Mouse (Mus musculus) c-Kit-positive CD71-positive TER-119-negative erythroid progenitor cells, embryonic 14.5 days (primary cell): ENCODE data around the gene Bloc1s4.

ENCODE experiments used
- DNase-seq: peaks from one replicate; pipeline ENCODE4 v3.0.0-alpha.2; 2013; ENCODE audit warnings: low read depth

The Bloc1s4 gene

GRCm38 (mm10) chr5:36717889-36718288 lies 30.6 kb downstream of the Bloc1s4 start:
- no peak for DNase-seq

DNA sequence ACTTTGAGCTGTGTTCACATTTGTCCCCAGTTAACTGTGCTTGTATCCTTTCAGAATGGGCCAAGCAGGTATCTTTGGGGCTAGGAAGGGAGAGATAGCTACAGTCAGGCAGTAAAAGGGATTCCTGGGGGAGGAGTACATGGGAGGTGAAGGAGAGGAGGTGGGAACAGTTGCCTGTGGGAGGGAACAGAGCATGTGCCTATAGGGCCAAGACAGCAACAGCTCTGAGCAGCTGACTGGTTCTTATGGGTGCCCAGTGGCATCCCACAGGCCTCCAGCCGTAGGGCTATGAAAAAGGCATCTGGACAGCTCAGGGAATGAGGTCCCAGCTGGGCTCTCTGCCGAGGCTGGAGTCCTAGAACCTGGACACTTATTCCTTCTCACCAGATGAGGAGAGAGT lies 31.6 kb downstream of the Bloc1s4 start:
- no peak for DNase-seq

GRCm38 (mm10) chr5:36714832-36715231 lies 33.6 kb downstream of the Bloc1s4 start:
- no peak for DNase-seq

GRCm38 (mm10) chr5:36713693-36714092 lies 34.8 kb downstream of the Bloc1s4 start:
- no peak for DNase-seq

- peak; percentile 77 for DNase-seq
These were observed 35.6 kb downstream of the Bloc1s4 start for GRCm38 (mm10) chr5:36712553-36713534.

DNA sequence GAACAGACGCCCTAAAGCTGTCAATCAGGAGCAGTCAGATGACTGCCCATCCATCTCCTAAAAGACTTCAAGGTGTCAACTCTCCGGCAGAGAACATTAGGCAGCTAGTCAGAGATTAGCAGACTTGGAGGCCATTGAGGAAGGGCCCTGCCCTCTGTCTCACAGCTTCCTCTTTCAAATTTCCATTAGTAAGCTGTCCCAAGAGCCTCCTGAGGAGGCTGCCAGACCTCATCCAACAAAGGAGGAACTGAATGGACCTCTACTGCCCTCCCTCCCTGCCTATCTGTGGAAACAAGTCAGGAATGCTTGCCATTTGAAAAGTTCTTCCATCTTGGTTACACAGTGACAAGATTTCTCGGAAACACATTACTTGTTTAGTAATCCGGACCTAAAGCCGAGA lies 36.6 kb downstream of the Bloc1s4 start:
- DNase-seq: no peak

DNA sequence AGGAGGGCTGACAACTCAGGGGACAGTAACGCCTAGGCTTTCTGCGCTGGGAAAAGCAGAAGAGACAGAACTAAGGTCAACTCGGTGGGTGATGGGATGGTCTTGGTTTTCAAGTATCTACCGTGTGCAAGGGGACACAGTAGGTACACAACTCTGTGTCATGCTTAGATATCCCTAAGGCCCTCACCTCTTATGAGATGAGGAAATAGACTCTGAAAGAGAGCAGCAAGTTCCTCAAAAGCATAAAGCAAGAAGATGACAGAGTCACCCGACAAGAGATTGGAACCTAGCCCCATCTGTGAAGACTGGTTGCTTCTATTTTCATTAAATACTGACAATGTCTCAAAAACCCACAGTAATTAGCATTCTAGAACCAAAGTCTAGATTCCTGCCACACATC lies 42.7 kb downstream of the Bloc1s4 start:
- DNase-seq: no peak

- no peak for DNase-seq
These were observed 43.1 kb downstream of the Bloc1s4 start for GRCm38 (mm10) chr5:36705390-36705789.

- DNase-seq: no peak
These were observed 43.8 kb downstream of the Bloc1s4 start for GRCm38 (mm10) chr5:36704684-36705083.

DNA sequence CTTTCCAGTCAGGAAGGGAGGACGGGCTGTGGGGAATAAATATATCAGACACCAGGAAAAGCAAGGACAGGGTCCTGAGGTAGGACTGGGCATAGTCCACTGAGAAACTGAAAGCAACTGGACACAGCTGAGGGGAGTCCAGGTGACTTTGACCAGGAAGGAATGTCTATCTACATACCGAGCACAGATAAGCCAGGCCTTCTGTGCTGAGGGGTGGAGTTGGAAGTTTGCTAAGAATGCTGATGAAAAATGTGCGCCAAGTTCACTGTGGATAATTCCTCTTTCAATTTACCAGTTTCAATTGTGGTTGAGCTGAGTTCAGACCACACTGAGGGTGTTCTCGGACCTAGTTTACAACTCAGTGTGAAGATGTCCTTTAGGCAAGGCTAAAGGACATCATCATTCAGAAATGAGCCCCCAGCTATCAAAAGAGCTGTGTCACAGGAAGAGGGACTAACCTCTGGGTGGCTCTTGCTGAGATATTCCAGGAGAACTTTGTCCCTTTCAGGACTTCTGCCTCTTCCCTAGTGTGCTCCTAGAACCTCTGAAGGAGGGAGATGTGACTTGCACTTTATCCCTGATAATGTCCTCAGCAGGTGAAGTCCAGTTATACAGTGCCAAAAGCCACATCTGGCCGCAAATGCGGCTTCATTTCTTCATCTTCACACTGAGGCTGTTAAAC lies 47.4 kb downstream of the Bloc1s4 start:
- no peak for DNase-seq

GRCm38 (mm10) chr5:36698689-36699088 lies 49.8 kb downstream of the Bloc1s4 start:
- DNase-seq: no peak

DNA sequence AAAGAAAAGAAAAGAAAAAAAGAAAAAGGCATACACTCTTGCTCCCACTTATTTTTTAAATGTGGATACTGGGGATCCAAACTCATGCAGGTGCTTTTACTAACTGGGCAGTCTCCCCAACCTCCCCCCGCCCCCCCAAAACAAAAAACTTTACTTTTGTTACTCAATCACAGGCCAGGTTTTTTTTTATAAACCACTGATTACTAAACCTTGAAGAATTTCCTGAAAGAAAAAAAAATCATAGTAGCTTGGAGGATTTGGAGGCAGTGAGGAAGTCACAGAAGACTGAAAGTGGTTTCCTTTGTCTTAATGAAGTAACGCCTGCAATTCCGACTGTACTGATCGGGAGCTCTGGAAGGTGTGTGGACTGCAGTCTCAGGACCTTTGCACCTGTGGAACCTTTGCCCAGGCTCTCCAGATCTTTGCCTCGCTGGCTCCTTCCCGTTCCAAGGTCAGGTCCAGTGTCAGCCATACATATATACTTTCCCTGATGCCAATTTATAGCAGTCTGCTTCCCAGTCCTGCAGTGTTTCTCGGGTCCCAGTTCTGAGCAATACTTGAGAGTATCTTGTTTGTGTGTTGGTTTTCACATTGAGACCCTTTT lies 50.3 kb downstream of the Bloc1s4 start:
- no peak for DNase-seq
